Mouse (Mus musculus): Measurements from ENCODE around the gene Mettl21e.
"Not testable (repeated sequence)": the region's sequence is repeated elsewhere in the genome, so short reads cannot be mapped to it uniquely, and the experiment has no call there.

The Mettl21e gene

GRCm38 (mm10) chr1:44218876-44219275, at the start of gene Mettl21e:
TSS of gene Mettl21e (minus strand) at chr1:44218961.
- no peak for DNase-seq (ENCODE audit: low spot score in 2 of 2)

DNA sequence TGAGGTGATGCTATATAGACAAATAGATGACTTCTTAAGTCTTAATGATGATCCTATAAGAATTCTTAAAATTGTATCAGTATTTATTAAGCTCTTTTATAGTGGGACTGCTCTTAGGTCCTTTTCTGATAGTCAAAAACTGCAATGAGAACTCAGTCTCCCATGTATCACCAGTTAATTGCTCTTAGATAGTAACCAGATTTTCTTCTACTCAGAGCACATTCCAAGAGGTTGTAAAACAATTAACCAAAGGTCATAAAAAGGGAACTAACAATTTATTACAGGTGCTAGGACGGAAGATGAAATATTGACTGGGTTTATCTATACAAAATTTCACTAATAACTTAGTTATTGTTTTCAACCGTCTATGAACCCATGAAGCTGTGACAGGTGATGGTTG, 21.7 kb upstream of the Mettl21e start:
- not testable (repeated sequence) for DNase-seq (ENCODE audit: low spot score in 2 of 2)

DNA sequence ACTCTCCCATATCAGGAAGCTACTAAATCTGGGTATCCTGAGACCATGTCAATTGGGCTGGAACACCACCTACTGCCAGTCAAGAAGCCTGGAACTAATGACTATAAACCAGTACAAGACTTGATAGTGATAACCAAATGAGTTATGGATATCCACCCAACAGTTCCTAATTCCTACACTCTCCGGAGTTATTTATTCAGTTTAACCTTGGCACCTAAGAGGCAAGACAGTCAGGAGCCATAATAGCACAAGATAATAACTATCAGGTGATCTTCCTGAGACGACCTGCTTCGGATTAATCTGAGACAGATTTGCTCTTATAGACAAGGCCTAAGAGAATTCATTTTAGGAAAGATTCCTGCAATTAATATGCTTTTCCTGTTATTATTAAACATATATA, 21.2 kb upstream of the Mettl21e start:
- no peak for DNase-seq (ENCODE audit: low spot score in 2 of 2)

- DNase-seq (ENCODE audit: low spot score in 2 of 2) = no peak
Measured at GRCm38 (mm10) chr1:44237305-44237704, 18.5 kb upstream of the Mettl21e start.

DNA sequence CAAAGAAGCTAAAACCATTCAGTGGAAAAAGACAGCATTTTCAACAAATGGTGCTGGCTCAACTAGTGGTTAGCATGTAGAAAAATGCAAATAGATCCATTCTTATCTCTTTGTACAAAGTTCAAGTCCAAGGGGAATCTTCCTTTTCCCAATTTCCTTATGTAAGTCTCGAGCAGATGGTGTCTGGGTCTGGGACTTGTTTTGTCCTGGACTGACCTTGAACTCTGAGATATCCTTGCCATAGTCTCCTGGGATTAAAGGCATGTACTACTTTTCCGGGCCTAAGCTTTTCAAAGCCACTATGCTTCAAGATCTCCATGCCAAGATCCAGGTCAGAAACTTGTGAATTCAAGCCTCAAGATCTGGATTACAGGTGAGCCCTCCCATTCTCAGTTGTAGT, 16.6 kb upstream of the Mettl21e start:
- no peak for DNase-seq (ENCODE audit: low spot score in 2 of 2)

- DNase-seq (ENCODE audit: low spot score in 2 of 2) = not testable (repeated sequence)
Measured at GRCm38 (mm10) chr1:44234531-44234930, 15.8 kb upstream of the Mettl21e start.

- peak in 1 of 2 experiments; percentile 58 for DNase-seq (ENCODE audit: low spot score in 2 of 2)
Measured at GRCm38 (mm10) chr1:44229044-44229443, 10.3 kb upstream of the Mettl21e start.

GRCm38 (mm10) chr1:44217118-44217517, 1.6 kb downstream of the Mettl21e start:
- DNase-seq (ENCODE audit: low spot score in 2 of 2) = no peak

- DNase-seq (ENCODE audit: low spot score in 2 of 2) = no peak
Measured at GRCm38 (mm10) chr1:44216352-44217116, 2.2 kb downstream of the Mettl21e start.

GRCm38 (mm10) chr1:44214443-44214842, 4.3 kb downstream of the Mettl21e start:
- no peak for DNase-seq (ENCODE audit: low spot score in 2 of 2)

DNA sequence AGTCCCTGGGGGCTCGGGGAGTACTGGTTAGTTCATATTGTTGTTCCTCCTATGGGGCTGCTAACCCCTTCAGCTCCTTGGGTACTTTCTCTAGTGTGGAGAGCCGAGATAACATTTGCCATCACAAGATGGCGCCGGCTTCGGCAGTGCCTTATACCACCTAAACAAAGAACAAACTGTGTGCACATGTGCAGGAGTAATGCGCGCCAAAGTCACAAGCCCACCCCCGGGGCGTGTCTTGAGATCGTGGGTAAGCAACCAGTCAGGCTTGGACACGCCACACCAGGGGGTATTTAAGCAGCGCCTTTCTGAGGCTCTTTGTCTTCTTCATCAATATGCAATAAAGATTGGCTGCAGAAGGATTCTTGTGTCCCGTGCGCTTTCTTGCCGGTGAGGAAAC, 15.9 kb downstream of the Mettl21e start:
- DNase-seq (ENCODE audit: low spot score in 2 of 2) = no peak

DNA sequence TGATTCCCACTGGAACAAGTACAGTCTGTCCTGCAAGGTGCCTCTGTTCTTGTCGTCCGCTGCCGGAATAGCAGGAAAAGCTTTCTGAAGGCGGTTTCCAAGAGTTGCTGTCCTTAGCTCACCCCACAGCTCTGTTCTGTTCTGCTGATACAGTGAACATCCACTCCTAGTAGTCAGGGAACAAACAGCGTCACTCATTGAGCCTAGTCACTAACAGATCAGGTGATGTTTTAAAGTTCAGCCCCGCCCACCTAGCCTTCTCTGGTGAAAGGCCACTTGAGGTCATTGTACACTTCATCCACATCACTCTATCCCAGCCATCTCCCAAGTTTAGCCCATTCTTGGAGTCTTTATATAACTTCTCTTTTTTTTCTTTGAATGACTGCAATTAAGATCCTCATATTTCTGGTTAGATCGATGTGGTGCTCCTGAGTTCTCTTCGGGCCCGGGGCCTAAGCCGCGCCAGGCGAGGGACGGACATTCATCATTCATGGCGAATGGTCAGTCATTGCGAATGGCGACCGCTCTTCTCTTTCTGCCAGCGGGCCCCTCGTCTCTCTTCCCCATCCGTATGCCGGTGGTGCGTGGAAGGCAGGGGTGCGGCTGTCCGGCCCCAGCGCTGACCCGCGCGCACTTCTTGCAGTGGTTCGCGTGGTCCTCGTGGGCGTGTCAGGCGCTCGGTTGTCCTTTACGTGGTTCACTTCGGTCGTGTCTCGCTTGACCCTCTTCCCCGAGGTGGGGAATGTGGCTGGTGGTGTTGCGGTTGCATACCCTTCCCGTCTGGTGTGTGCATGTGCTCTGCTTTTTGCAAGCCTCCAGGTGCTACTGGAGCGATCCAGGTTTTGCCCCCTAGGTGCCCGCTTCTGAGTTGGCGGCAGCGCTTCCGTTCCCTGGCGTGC, 20.2 kb downstream of the Mettl21e start:
- no peak for DNase-seq (ENCODE audit: low spot score in 2 of 2)

- DNase-seq (ENCODE audit: low spot score in 2 of 2) = no peak
Measured at GRCm38 (mm10) chr1:44186396-44186795, 32.4 kb downstream of the Mettl21e start.

DNA sequence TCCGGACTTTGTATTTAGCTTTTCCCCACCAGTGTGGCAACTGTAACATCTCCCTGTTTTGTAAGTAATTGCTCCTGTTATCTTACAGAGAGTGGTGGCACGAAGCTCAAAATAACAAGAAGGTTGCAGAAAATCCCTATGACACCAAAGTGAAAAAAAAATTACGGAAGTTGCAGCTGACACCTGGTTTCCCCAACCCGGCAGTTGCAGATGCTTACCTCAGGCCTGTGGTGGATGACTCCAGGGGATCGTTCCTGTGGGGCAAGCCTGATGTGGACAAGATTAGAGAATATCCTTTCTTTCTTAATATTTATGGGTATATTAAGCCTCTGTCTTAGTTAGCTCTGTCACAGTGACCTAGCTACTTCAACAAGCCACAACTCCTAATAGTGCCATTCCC, 40.7 kb downstream of the Mettl21e start:
- no peak for DNase-seq (ENCODE audit: low spot score in 2 of 2)

GRCm38 (mm10) chr1:44173903-44174302, 44.9 kb downstream of the Mettl21e start:
- DNase-seq (ENCODE audit: low spot score in 2 of 2) = no peak

DNA sequence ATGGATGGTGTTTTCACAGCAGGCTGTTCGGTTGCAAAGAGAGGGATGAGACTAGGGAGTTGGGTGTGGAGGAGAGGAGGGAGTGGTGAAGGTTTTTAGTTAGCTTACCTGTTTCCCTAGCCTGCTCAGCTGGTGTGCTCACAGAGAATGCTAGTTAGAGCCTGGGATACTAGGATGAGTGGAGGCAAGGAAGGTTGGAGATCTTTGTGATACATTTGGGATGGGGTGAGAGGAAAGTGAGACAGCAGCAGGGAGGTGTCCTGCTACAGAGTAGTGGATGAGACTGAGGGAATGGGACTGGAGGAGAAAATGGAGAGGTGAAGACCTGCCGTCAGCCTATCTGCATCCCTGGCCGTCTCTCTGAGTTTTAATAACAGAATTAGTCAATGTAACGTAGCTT, 46.1 kb downstream of the Mettl21e start:
- DNase-seq (ENCODE audit: low spot score in 2 of 2) = no peak

GRCm38 (mm10) chr1:44167859-44168383, 50.8 kb downstream of the Mettl21e start:
- DNase-seq (ENCODE audit: low spot score in 2 of 2) = no peak

- DNase-seq (ENCODE audit: low spot score in 2 of 2) = no peak
Measured at GRCm38 (mm10) chr1:44162389-44162788, 56.4 kb downstream of the Mettl21e start.

DNA sequence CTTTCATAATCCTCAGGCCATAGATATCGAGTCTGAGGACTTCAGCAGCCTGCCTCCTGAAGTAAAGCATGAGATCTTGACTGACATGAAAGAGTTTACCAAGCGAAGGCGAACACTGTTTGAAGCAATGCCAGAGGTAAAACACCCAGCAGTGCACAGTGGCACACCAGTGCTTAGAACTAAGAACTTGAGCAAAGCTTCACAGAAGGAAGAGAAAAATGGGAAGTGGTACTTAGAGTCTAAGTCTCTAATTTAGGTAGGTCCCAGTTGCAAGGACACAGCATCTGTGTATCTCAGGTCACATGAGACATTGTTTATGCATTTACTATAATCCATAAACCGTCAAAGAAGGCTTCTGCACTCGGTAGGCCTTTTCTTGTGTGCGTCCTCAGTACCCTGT, 56.9 kb downstream of the Mettl21e start:
- no peak for DNase-seq (ENCODE audit: low spot score in 2 of 2)

GRCm38 (mm10) chr1:44158317-44158716, 60.4 kb downstream of the Mettl21e start:
- no peak for DNase-seq (ENCODE audit: low spot score in 2 of 2)

GRCm38 (mm10) chr1:44155287-44155686, 63.5 kb downstream of the Mettl21e start:
- DNase-seq (ENCODE audit: low spot score in 2 of 2) = no peak
